Mouse (Mus musculus) hindbrain, embryonic 12.5 days (tissue): ENCODE data around the gene Kap. TPM values are rescaled to one million over a fixed set of nuclear protein-coding genes. Genes with fewer than 3 reads are reported as not detected.

Experiments
- polyA plus RNA-seq: library from polyadenylated mRNA; unstranded; fragments of >200 nt; fragmentation: Nextera tagmentation; extraction: Ambion mirVana; gene quantifications from 2 replicates; pipeline ENCODE4 v1.2.1, GENCODE M21; 2016

The Kap gene
- polyA plus RNA-seq, 1 experiment from 2014 or later = not detected

Other genes starting within 250 kb of the Kap start
- gene Etv6, start 181.9 kb upstream of the Kap start, polyA plus RNA-seq = 11.7 and 13.1 TPM in 2 replicates